In the genomic region with DNA sequence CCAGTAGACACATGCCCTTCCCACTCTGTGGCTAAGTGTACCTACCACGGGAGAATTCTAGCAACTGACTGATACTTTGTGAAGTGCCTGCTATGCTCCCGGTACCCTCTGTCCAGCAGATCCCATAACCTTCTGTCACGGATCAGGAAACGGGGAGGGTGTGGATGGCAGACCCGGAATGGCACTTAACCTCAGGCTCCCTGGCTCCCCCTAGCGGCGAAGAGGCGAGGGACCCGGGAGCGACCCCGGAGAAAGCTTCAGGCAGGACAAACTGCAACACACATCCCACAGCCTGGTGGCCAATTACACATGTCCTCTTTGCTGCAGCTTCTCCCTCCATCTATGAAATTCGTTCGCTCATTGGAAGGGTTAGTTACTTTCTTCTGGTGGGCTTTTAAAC, we compare ENCODE assay signal across 1 mouse cellular context.
TF ChIP-seq lines count a peak whose summit lies in the region.

No protein-coding gene starts in this region.

TF ChIP-seq in CH12.LX, 34 proteins besides CTCF, POLR2A, EP300 and RAD21 (continued from another document):
- TF ChIP-seq CHD1 (IDR thresholded peaks at IDR 0.05; ENCODE audit: low read depth, low read length) (no peak), TBP (conservative IDR thresholded peaks at IDR 0.05; ENCODE audit: low read depth, low read length) (no peak), POLR2AphosphoS2 (IDR thresholded peaks at IDR 0.05; ENCODE audit: low read depth, low read length) (no peak)
